Comparison of ENCODE assay signal across 11 mouse cellular contexts in the genomic region with DNA sequence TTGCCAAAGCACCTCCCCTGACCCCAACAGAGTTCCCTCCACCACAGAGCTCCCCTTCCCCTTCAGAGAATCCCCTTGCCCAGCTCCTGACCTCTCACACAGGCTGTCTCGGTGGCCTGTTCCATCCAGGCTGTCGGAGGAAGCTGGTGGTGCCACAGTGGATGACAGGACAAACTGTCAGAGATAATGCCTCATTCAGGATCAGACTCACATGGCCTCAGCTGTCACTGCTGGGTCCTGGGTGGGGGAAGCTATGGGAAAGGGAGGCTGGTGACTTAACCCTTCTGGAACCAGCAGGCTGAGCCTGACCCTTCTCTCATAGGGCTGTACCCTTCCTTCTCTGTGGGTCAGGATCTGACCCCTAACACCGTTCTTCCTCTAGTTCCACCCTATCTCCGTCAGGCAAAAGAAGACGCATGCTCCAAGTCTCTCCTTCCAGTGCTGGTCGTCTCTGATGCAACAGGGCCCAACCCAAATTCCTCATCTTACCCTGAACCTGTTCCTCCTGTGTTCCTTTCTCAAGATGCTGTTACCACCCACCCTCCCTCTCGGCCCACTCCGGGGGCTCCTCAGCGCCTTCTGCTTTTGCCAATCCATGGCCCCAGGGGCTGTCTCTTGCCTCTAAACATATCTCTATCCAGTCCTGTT. TPM values are rescaled to one million over a fixed set of nuclear protein-coding genes. Genes with fewer than 3 reads are reported as not detected.
DNase-seq lines count a peak whose midpoint lies in the region; ATAC-seq and TF ChIP-seq lines count a peak whose summit lies in the region.
"Had no signal": no experiment of that assay in that cellular context is flagged by ENCODE, and none has a peak within 500 bp of the region (broad histone marks: within the 10 kb centered on the region; RNA-seq: fewer than 3 reads in every experiment).

No protein-coding gene starts in this region.

- no peaks in the 10 kb centered on the region; the same call in 1 of the 2 replicates for H3K79me2 ChIP-seq in MEL (ENCODE audit: control insufficient read depth, insufficient read depth, low read length, poor library complexity)

- TF ChIP-seq POLR2A in MEL (IDR thresholded peaks at IDR 0.05; ENCODE audit: control insufficient read depth in 1 of 2, insufficient read depth in 1 of 2, low read depth in 1 of 2, low read length in 2 of 2, poor library complexity in 1 of 2): 0 out of 4 replicates have a peak, but pooled peaks of 1 of the 2 experiments have one; percentile 26

- no peaks in the 10 kb centered on the region for H3K9me3 ChIP-seq in kidney, embryonic 15.5 days (replicated peaks)
- no peaks in the 10 kb centered on the region for H3K9me3 ChIP-seq in E14TG2a.4 (ENCODE audit: low read length)
- no peaks in the 10 kb centered on the region for H3K9me3 ChIP-seq in MEL (replicated peaks; ENCODE audit: insufficient read depth, low read length)
- no peaks in the 10 kb centered on the region for H3K9me3 ChIP-seq in limb, embryonic 12.5 days

- 0 out of 2 replicates have a peak, but pooled peaks have one; percentile 2 for ATAC-seq in kidney, embryonic 15.5 days (replicated peaks; ENCODE audit: low FRiP score)
- no peak for ATAC-seq in limb, embryonic 12.5 days (ENCODE audit: insufficient number of reproducible peaks, insufficient read depth, low FRiP score, low TSS enrichment, low read depth)
- ATAC-seq in erythroid progenitor cell, adult 5-6 weeks (replicated peaks; ENCODE audit: low FRiP score, poor library complexity, severe bottlenecking): no peak

- H3K36me3 ChIP-seq in kidney, embryonic 15.5 days: no peaks in the 10 kb centered on the region
- 0 out of 2 replicates have a peak, but pooled peaks cover 4% of the 10 kb centered on the region for H3K36me3 ChIP-seq in E14TG2a.4 (ENCODE audit: insufficient read depth, low read length)
- H3K36me3 ChIP-seq in MEL (ENCODE audit: control insufficient read depth in 1 of 2, insufficient read depth in 2 of 2, low read length in 2 of 2): no peaks in the 10 kb centered on the region
- H3K36me3 ChIP-seq in limb, embryonic 12.5 days: no peaks in the 10 kb centered on the region

- TF ChIP-seq RAD21 in MEL (IDR thresholded peaks at IDR 0.05; ENCODE audit: low read depth, low read length): no peak

- no peak for TF ChIP-seq EP300 in MEL (IDR thresholded peaks at IDR 0.05; ENCODE audit: low read depth in 1 of 2, low read length in 2 of 2)

- no peak for DNase-seq in kidney, postnatal 25 days
- peak; percentile 55 for DNase-seq in MEL (ENCODE audit: low read depth, low spot score)
- no peak for DNase-seq in right cerebral cortex, postnatal 36 days (ENCODE audit: low spot score in 2 of 2)
- DNase-seq in gastrocnemius, adult 8-10 months (ENCODE audit: low spot score in 2 of 2): no peak
- DNase-seq: cerebellum, postnatal 36 days had no signal

- peak overlapping the region; percentile 67 for H3K4me2 ChIP-seq in kidney, embryonic 15.5 days
- peak overlapping the region; percentile 67 for H3K4me2 ChIP-seq in limb, embryonic 12.5 days

- H3K27ac ChIP-seq in kidney, embryonic 15.5 days: peak overlapping the region; percentile 85
- H3K27ac ChIP-seq in MEL (ENCODE audit: control insufficient read depth, low read depth, low read length): peak overlapping the region; percentile 22; the same call in 1 of the 2 replicates
- no peak overlapping the region for H3K27ac ChIP-seq in limb, embryonic 12.5 days

- H3K27me3 ChIP-seq in kidney, embryonic 15.5 days: 0 out of 2 replicates have a peak, but pooled peaks cover 4% of the 10 kb centered on the region
- peaks cover 43% of the 10 kb centered on the region for H3K27me3 ChIP-seq in E14TG2a.4 (ENCODE audit: insufficient read depth, low read length)
- H3K27me3 ChIP-seq in MEL (ENCODE audit: control insufficient read depth in 1 of 2, insufficient read depth in 2 of 2, low read length in 2 of 2): peaks cover 2 to 8% of the 10 kb centered on the region in 2 experiments; a peak in 3 of 4 replicates
- H3K27me3 ChIP-seq in limb, embryonic 12.5 days: peaks cover 20% of the 10 kb centered on the region

- WGBS in kidney, embryonic 15.5 days: 61% methylated on average over 9 of the region's 9 CpGs
- WGBS in limb, embryonic 12.5 days: 55% methylated on average over 9 of the region's 9 CpGs

- TF ChIP-seq CTCF in E14TG2a.4 (conservative IDR thresholded peaks at IDR 0.05; ENCODE audit: low read length) (no peak), MEL (IDR thresholded peaks at IDR 0.05 in 2 of 3, conservative IDR thresholded peaks at IDR 0.05 in 1 of 3; ENCODE audit: control insufficient read depth in 1 of 3, insufficient read depth in 1 of 3, low read depth in 2 of 3, low read length in 3 of 3, poor library complexity in 1 of 3, severe bottlenecking in 1 of 3) (no peak)

- peak overlapping the region; percentile 43 for H3K4me3 ChIP-seq in kidney, embryonic 15.5 days (replicated peaks)
- H3K4me3 ChIP-seq in E14TG2a.4 (replicated peaks; ENCODE audit: low read length): peak overlapping the region; percentile 77
- H3K4me3 ChIP-seq in MEL (ENCODE audit: control insufficient read depth in 1 of 2, insufficient read depth in 1 of 2, low read depth in 2 of 2, low read length in 2 of 2): peak overlapping the region; percentile 57 to 95
- peak overlapping the region; percentile 33; the same call in 1 of the 2 replicates for H3K4me3 ChIP-seq in limb, embryonic 12.5 days (replicated peaks)

- no peak overlapping the region for H3K9ac ChIP-seq in kidney, embryonic 15.5 days
- H3K9ac ChIP-seq in MEL (ENCODE audit: control insufficient read depth, low read depth, low read length, poor library complexity, severe bottlenecking): peak overlapping the region; percentile 51
- H3K9ac ChIP-seq in limb, embryonic 12.5 days (replicated peaks): no peak overlapping the region

- peaks cover 20% of the 10 kb centered on the region for H3K4me1 ChIP-seq in kidney, embryonic 15.5 days
- peaks cover 73% of the 10 kb centered on the region for H3K4me1 ChIP-seq in E14TG2a.4 (replicated peaks; ENCODE audit: low read depth, low read length)
- peaks cover 0 to 4% of the 10 kb centered on the region in 2 experiments; a peak in 2 of 4 replicates for H3K4me1 ChIP-seq in MEL (ENCODE audit: control insufficient read depth in 1 of 2, insufficient read depth in 2 of 2, low read length in 2 of 2)
- peaks cover 21% of the 10 kb centered on the region for H3K4me1 ChIP-seq in limb, embryonic 12.5 days (replicated peaks)

TF ChIP-seq in MEL, 35 proteins besides CTCF, POLR2A, EP300 and RAD21:
- TF ChIP-seq ZKSCAN1 (IDR thresholded peaks at IDR 0.05; ENCODE audit: low read depth, low read length) (no peak), ELF1 (IDR thresholded peaks at IDR 0.05; ENCODE audit: low read depth, low read length) (no peak), NELFE (IDR thresholded peaks at IDR 0.05; ENCODE audit: low read depth, low read length) (peak; percentile 44), ZC3H11A (IDR thresholded peaks at IDR 0.05; ENCODE audit: low read depth, low read length) (no peak), SIN3A (IDR thresholded peaks at IDR 0.05; ENCODE audit: low read length) (no peak), MAZ (IDR thresholded peaks at IDR 0.05; ENCODE audit: low read depth, low read length) (no peak)

RNA-seq across cellular contexts. Expression of a gene that starts 1.2 kb away (rescaled TPM):
- 5.6 and 6.7 TPM in 2 replicates for polyA plus RNA-seq in kidney, embryonic 15.5 days (2015; fragmentation: Nextera tagmentation; extraction: Ambion mirVana)
- total RNA-seq in MEL (2012; rRNA removed): 1.5 and 1.8 TPM in 2 replicates
- polyA plus RNA-seq in MEL (2012; ENCODE audit: insufficient read depth in 1 of 2, insufficient read length in 2 of 2, low read depth in 1 of 2, low replicate concordance in 2 of 2, missing spikeins in 1 of 2): 1 to 10 TPM in 1 of 2 experiments, not detected in 1; 3.2 TPM
- 0.58 and 1.2 TPM in 2 replicates for polyA plus RNA-seq in limb, embryonic 12.5 days (2016; fragmentation: Nextera tagmentation; extraction: Ambion mirVana)
- total RNA-seq in erythroid progenitor cell, adult 5-6 weeks (2015; ENCODE audit: low replicate concordance): not detected in 2 replicates
- total RNA-seq in erythroid progenitor cell, adult 5-6 weeks (2017; ENCODE audit: low replicate concordance): not detected in 2 replicates
- total RNA-seq in gastrocnemius, adult 8-10 months (2022): not detected
- polyA plus RNA-seq: neural tube, embryonic 14.5 days had no signal

RNA-seq across cellular contexts. Expression of a gene that starts 15.8 kb away (rescaled TPM):
- 21.4 and 21.7 TPM in 2 replicates for polyA plus RNA-seq in kidney, embryonic 15.5 days (2015; fragmentation: Nextera tagmentation; extraction: Ambion mirVana)
- total RNA-seq in MEL (2012; rRNA removed): not detected in 2 replicates
- not detected for polyA plus RNA-seq in MEL (2012; ENCODE audit: insufficient read depth in 1 of 2, insufficient read length in 2 of 2, low read depth in 1 of 2, low replicate concordance in 2 of 2, missing spikeins in 1 of 2)
- 0.73 and 1.6 TPM in 2 replicates for polyA plus RNA-seq in limb, embryonic 12.5 days (2016; fragmentation: Nextera tagmentation; extraction: Ambion mirVana)
- total RNA-seq in erythroid progenitor cell, adult 5-6 weeks (2015; ENCODE audit: low replicate concordance): not detected in 2 replicates
- not detected in 2 replicates for total RNA-seq in erythroid progenitor cell, adult 5-6 weeks (2017; ENCODE audit: low replicate concordance)
- not detected for total RNA-seq in gastrocnemius, adult 8-10 months (2022)
- total RNA-seq: left cerebral cortex, adult 18-20 months had no signal
- polyA plus RNA-seq: neural tube, embryonic 14.5 days had no signal

RNA-seq across cellular contexts. Expression of a gene that starts 52.8 kb away (rescaled TPM):
- polyA plus RNA-seq in kidney, embryonic 15.5 days (2015; fragmentation: Nextera tagmentation; extraction: Ambion mirVana): 48.1 and 53.8 TPM in 2 replicates
- total RNA-seq in MEL (2012; rRNA removed): not detected in 2 replicates
- polyA plus RNA-seq in MEL (2012; ENCODE audit: insufficient read depth in 1 of 2, insufficient read length in 2 of 2, low read depth in 1 of 2, low replicate concordance in 2 of 2, missing spikeins in 1 of 2): under 1 TPM in 1 of 2 experiments, not detected in 1; 0.03 TPM
- 16.6 and 18.4 TPM in 2 replicates for polyA plus RNA-seq in limb, embryonic 12.5 days (2016; fragmentation: Nextera tagmentation; extraction: Ambion mirVana)
- not detected in 2 replicates for total RNA-seq in erythroid progenitor cell, adult 5-6 weeks (2015; ENCODE audit: low replicate concordance)
- total RNA-seq in erythroid progenitor cell, adult 5-6 weeks (2017; ENCODE audit: low replicate concordance): not detected in 2 replicates
- 10 to 100 TPM in 2 of 4 experiments, 1 to 10 TPM in 2; 9.0 to 13.3 (median 10.2) TPM for total RNA-seq in gastrocnemius, adult 8-10 months (2022)
